Mouse (Mus musculus) liver, embryonic 16.5 days (tissue): ENCODE data around the gene Dag1. TPM values are rescaled to one million over a fixed set of nuclear protein-coding genes. Genes with fewer than 3 reads are reported as not detected.

Experiments
- ATAC-seq: fragments of 200-750 bp; cut with Nextera tagmentation; 2 replicates; pipeline ENCODE4 v1.8.0; 2017; ENCODE audit warnings: low read depth, mild to moderate bottlenecking, moderate number of reproducible peaks, moderate library complexity
- H3K27ac ChIP-seq: fragments of 300-500 bp; sonication (generic); 2 replicates; pipeline ENCODE4 v1.5.1; 2014; ENCODE audit warnings: mild to moderate bottlenecking, low read length
- H3K27me3 ChIP-seq: fragments of 300-500 bp; sonication (generic); 2 replicates; pipeline ENCODE4 v1.6.1; 2014; ENCODE audit warnings: low read depth, low read length, mixed read lengths; ENCODE audit not compliant: control insufficient read depth, insufficient read depth
- H3K36me3 ChIP-seq: fragments of 300-500 bp; sonication (generic); 2 replicates; pipeline ENCODE4 v1.6.1; 2014; ENCODE audit warnings: mild to moderate bottlenecking; ENCODE audit not compliant: control insufficient read depth, insufficient read depth
- H3K4me1 ChIP-seq: fragments of 300-500 bp; sonication (generic); 2 replicates; pipeline ENCODE4 v1.6.1; 2014; ENCODE audit warnings: low read depth, low read length, mixed read lengths; ENCODE audit not compliant: control insufficient read depth
- H3K4me2 ChIP-seq: fragments of 300-500 bp; sonication (generic); 2 replicates; pipeline ENCODE4 v1.6.1; 2014; ENCODE audit warnings: low read depth, low read length, mixed read lengths
- H3K4me3 ChIP-seq: fragments of 300-500 bp; sonication (generic); 2 replicates; pipeline ENCODE4 v1.5.1; 2014; ENCODE audit warnings: low read depth, mild to moderate bottlenecking, low read length
- H3K9ac ChIP-seq: fragments of 300-500 bp; sonication (generic); 2 replicates; pipeline ENCODE4 v1.6.1; 2014; ENCODE audit warnings: low read depth, low read length
- H3K9me3 ChIP-seq: fragments of 300-500 bp; sonication (generic); replicated peaks from 2 replicates; pipeline ENCODE4 v1.6.1; 2016; ENCODE audit warnings: low read length; ENCODE audit not compliant: control insufficient read depth
- WGBS: fragments of 180-500 bp; shearing (Covaris S2); extraction: QIAGEN DNeasy Blood & Tissue Kit; methylation state at CpG from one replicate; pipeline ENCODE4 v1.1.7; 2014; ENCODE audit not compliant: insufficient replicate concordance; 5-methylcytosine and 5-hydroxymethylcytosine counted together
- polyA plus RNA-seq: library from polyadenylated mRNA; unstranded; fragments of >200 nt; fragmentation: Nextera tagmentation; extraction: Ambion mirVana; gene quantifications from 2 replicates; pipeline ENCODE4 v1.2.1, GENCODE M21; 2015

Gene Dag1
- 17.0 and 20.4 TPM in 2 replicates for polyA plus RNA-seq

DNA sequence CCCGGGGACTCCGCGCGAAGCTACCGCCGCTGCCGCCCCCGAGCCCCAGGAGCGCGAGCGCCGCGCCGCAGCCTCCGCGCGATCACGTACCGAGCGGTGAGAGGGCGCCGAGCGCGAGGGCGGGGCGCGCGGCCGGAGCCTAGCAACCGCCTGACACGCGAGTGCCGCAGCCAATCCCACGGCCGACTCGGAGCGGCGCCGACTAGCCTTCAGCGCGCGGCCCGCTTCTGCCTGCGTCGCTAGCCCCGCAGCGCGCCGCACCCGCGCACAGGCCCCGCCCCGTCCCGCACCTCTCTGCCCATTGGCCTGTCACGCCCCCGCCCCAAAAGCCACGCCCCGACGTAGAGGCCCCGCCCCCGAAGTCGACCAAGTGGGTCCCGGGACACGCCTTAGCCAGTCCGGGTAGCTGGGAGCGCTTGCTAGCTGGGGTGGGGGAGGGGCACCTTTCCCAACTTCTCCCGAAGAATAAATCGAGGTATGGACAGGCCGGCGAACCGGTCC is at the start of gene Dag1:
Dag1 (minus strand) TSS at position 269 of the 501 bp plus-strand sequence.
- WGBS, result under 1% methylated on average over 70 of the region's 71 CpGs
- H3K4me1 ChIP-seq, result peaks cover 21% of the 10 kb centered on the region
- no peaks in the 10 kb centered on the region for H3K36me3 ChIP-seq
- H3K9me3 ChIP-seq, result no peaks in the 10 kb centered on the region
- ATAC-seq, result peak; percentile 97
- H3K4me2 ChIP-seq, result peak within 1 kb of the TSS; percentile 98
- H3K27ac ChIP-seq, result peak within 1 kb of the TSS; percentile 86
- peak within 1 kb of the TSS; percentile 77 for H3K4me3 ChIP-seq
- H3K27me3 ChIP-seq, result no peaks in the 10 kb centered on the region
- H3K9ac ChIP-seq, result peak within 1 kb of the TSS; percentile 84

GRCm38 (mm10) chr9:108308141-108308540 is 44.4 kb upstream of the Dag1 start:
- Histone ChIP-seq H3K27ac (peak overlapping the region; percentile 53), H3K27me3 (no peaks in the 10 kb centered on the region), H3K4me2 (peak overlapping the region; percentile 63), H3K36me3 (peaks cover 6% of the 10 kb centered on the region; the same call in 1 of the 2 replicates), H3K9me3 (no peaks in the 10 kb centered on the region), H3K4me1 (peaks cover 38% of the 10 kb centered on the region), H3K9ac (peak overlapping the region; percentile 66), H3K4me3 (peak overlapping the region; percentile 67)
- no peak for ATAC-seq
- 35% methylated on average over 2 of the region's 2 CpGs for WGBS

DNA sequence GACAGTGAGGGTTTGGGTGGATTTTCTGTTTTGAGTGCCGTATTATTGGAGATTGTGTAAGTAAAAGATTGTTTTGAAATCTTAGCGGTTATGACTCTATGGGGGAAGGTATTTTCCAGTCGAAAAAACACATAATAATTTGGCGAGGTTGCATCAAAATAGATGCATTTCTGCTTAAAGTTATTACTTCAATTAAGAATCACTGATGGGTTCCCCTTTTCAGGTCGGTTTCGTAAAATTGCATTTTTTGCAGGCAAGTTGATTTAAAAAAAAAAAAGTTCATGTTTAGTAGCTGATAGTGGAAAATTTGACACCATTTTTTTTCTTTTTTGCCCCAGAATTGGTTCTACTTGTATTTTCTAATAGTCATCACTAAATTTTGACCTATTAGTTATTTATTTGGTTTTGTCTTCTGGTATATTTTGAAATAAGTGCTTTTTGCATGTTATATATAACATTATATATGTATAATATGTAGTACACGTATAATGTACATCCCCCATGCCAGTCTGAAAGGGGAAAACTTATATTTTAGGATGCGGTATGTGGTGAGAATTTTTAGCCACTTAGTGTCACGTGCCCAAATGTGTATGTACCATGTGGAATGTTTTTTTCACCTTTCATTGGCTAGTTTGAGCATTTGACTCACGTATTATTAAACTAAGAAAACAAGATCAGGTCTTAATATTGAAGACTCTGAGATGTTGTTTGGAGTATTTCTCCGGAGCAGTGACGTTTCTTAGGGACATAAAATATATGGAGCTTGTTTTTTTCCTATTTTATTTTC is 43.5 kb upstream of the Dag1 start:
- H3K36me3 ChIP-seq, result peaks cover 8% of the 10 kb centered on the region; the same call in 1 of the 2 replicates
- H3K9ac ChIP-seq, result peak overlapping the region; percentile 98
- peaks cover 38% of the 10 kb centered on the region for H3K4me1 ChIP-seq
- WGBS, result 4% methylated on average over 12 of the region's 12 CpGs
- no peaks in the 10 kb centered on the region for H3K9me3 ChIP-seq
- H3K27me3 ChIP-seq, result no peaks in the 10 kb centered on the region
- H3K4me2 ChIP-seq, result peak overlapping the region; percentile 63
- no peak for ATAC-seq
- H3K27ac ChIP-seq, result peak overlapping the region; percentile 100
- H3K4me3 ChIP-seq, result peak overlapping the region; percentile 88

DNA sequence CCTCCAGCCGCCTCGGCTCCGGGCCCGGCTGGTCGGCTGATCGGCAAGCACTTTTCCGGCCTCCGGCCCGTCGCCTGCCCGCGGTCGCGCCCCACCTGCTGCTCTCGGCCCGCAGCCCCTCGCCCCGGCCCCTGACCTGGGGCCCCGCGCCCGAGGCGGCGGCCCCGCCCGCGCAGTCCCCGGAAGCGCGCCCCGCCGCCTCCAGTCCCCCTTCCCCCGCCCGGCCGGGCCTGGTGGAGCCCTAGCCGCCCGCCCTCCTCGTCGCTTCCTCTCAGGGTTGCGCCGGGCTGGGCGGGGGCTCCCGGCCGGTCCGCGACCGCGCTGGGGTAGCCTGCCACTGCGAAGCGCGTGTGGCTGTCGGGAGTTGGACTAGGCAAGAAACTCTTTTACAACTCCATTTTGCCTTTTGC is 42.8 kb upstream of the Dag1 start:
- H3K4me3 ChIP-seq, result peak overlapping the region; percentile 88
- under 1% methylated on average over 45 of the region's 51 CpGs for WGBS
- H3K36me3 ChIP-seq, result peaks cover 8% of the 10 kb centered on the region; the same call in 1 of the 2 replicates
- ATAC-seq, result peak; percentile 76
- no peaks in the 10 kb centered on the region for H3K9me3 ChIP-seq
- H3K9ac ChIP-seq, result peak overlapping the region; percentile 98
- H3K4me1 ChIP-seq, result peaks cover 32% of the 10 kb centered on the region
- peak overlapping the region; percentile 45 for H3K4me2 ChIP-seq
- H3K27ac ChIP-seq, result peak overlapping the region; percentile 100
- no peaks in the 10 kb centered on the region for H3K27me3 ChIP-seq

- H3K27ac ChIP-seq, result peak within 1 kb of the TSS; percentile 100
- under 1% methylated on average over 77 of the region's 81 CpGs for WGBS
- peak within 1 kb of the TSS; percentile 56 for H3K4me2 ChIP-seq
- no peaks in the 10 kb centered on the region for H3K9me3 ChIP-seq
- H3K36me3 ChIP-seq, result peaks cover 8% of the 10 kb centered on the region; the same call in 1 of the 2 replicates
- H3K9ac ChIP-seq, result peak within 1 kb of the TSS; percentile 98
- ATAC-seq, result peak; percentile 90
- H3K27me3 ChIP-seq, result no peaks in the 10 kb centered on the region
- H3K4me1 ChIP-seq, result peaks cover 32% of the 10 kb centered on the region
- peak within 1 kb of the TSS; percentile 88 for H3K4me3 ChIP-seq
Measured at GRCm38 (mm10) chr9:108305629-108306520, 42.1 kb upstream of the Dag1 start, which contains the start of the genes Rhoa and Tcta. Gene Rhoa, plus strand, starts transcription at chr9:108306129. Gene Tcta, minus strand, starts transcription at chr9:108306160.

DNA sequence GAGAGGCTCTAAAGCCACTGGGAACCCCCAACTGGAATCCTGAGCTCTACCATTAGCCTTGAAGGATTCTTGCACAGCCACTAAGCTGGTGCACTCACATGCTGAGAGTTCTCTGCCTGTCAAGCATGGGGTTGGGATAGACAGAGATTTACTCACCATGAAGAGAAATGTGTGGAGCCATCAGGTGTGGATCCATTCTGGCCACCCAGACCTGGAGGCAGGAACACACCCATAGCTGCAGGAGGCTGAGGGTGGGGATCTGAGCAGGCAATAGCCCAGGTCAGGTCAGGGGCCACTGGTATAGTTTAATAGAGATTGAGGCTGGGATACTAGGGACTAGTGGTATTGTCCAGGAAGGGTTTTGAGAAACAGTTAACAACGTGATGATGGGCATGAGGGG is 41.4 kb upstream of the Dag1 start:
- no peaks in the 10 kb centered on the region for H3K27me3 ChIP-seq
- ATAC-seq, result no peak
- H3K9ac ChIP-seq, result peak overlapping the region; percentile 86
- peak overlapping the region; percentile 100 for H3K27ac ChIP-seq
- H3K4me2 ChIP-seq, result peak overlapping the region; percentile 56
- peaks cover 8% of the 10 kb centered on the region; the same call in 1 of the 2 replicates for H3K36me3 ChIP-seq
- H3K9me3 ChIP-seq, result no peaks in the 10 kb centered on the region
- H3K4me3 ChIP-seq, result peak overlapping the region; percentile 88
- WGBS, result 0% methylated on average over 1 of the region's 1 CpGs
- H3K4me1 ChIP-seq, result peaks cover 26% of the 10 kb centered on the region

GRCm38 (mm10) chr9:108304716-108305115 is 41.0 kb upstream of the Dag1 start:
- H3K27ac ChIP-seq, result peak overlapping the region; percentile 100
- H3K9me3 ChIP-seq, result no peaks in the 10 kb centered on the region
- no peak for ATAC-seq
- peak overlapping the region; percentile 88 for H3K4me3 ChIP-seq
- peaks cover 26% of the 10 kb centered on the region for H3K4me1 ChIP-seq
- H3K36me3 ChIP-seq, result peaks cover 8% of the 10 kb centered on the region; the same call in 1 of the 2 replicates
- peak overlapping the region; percentile 56 for H3K4me2 ChIP-seq
- peak overlapping the region; percentile 86 for H3K9ac ChIP-seq
- WGBS, result 21% methylated on average over 4 of the region's 4 CpGs
- H3K27me3 ChIP-seq, result no peaks in the 10 kb centered on the region

GRCm38 (mm10) chr9:108301853-108302252 is 38.1 kb upstream of the Dag1 start:
- Histone ChIP-seq H3K9me3 (no peaks in the 10 kb centered on the region), H3K9ac (no peak overlapping the region), H3K4me1 (peaks cover 14% of the 10 kb centered on the region), H3K4me2 (no peak overlapping the region), H3K36me3 (peaks cover 8% of the 10 kb centered on the region; the same call in 1 of the 2 replicates), H3K27ac (peak overlapping the region; percentile 42; the same call in 1 of the 2 replicates), H3K27me3 (no peaks in the 10 kb centered on the region), H3K4me3 (no peak overlapping the region)
- ATAC-seq, result no peak
- 56% methylated on average over 3 of the region's 3 CpGs for WGBS
